Mouse (Mus musculus) stomach, postnatal 0 days (tissue): ENCODE data around the gene Ehmt1. TPM values are rescaled to one million over a fixed set of nuclear protein-coding genes. Genes with fewer than 3 reads are reported as not detected.
A peak's percentile ranks its signal among the peaks of the same experiment; 100 is the strongest.

Experiments
- ATAC-seq: fragments of 200-750 bp; cut with Nextera tagmentation; 2 replicates; pipeline ENCODE4 v1.8.0; 2017; ENCODE audit not compliant: low FRiP score, low TSS enrichment
- DNase-seq: peaks from one replicate; pipeline ENCODE4 v3.0.0-alpha.2; 2016; ENCODE audit warnings: low spot score
- H3K27ac ChIP-seq: fragments of 300-500 bp; sonication (generic); replicated peaks from 2 replicates; pipeline ENCODE4 v1.5.1; 2014; ENCODE audit warnings: mild to moderate bottlenecking, control low read depth
- H3K27me3 ChIP-seq: fragments of 300-500 bp; sonication (generic); 2 replicates; pipeline ENCODE4 v1.6.1; 2014; ENCODE audit warnings: low read length; ENCODE audit not compliant: control insufficient read depth, insufficient read depth
- H3K36me3 ChIP-seq: fragments of 300-500 bp; sonication (generic); 2 replicates; pipeline ENCODE4 v1.6.1; 2014; ENCODE audit warnings: low read length, mixed read lengths; ENCODE audit not compliant: control insufficient read depth, insufficient read depth
- H3K4me1 ChIP-seq: fragments of 300-500 bp; sonication (generic); replicated peaks from 2 replicates; pipeline ENCODE4 v1.6.1; 2014; ENCODE audit warnings: antibody characterized with exemption; ENCODE audit not compliant: control insufficient read depth, insufficient read depth
- H3K4me2 ChIP-seq: fragments of 300-500 bp; sonication (generic); replicated peaks from 2 replicates; pipeline ENCODE4 v1.6.1; 2014; ENCODE audit warnings: low read depth, mild to moderate bottlenecking, control low read depth, moderate library complexity
- H3K4me3 ChIP-seq: fragments of 300-500 bp; sonication (generic); 2 replicates; pipeline ENCODE4 v1.5.1; 2014; ENCODE audit warnings: low read depth, low read length, control low read depth
- H3K9ac ChIP-seq: fragments of 300-500 bp; sonication (generic); 2 replicates; pipeline ENCODE4 v1.6.1; 2014; ENCODE audit warnings: mild to moderate bottlenecking, low read length, control low read depth, mixed read lengths
- H3K9me3 ChIP-seq: fragments of 300-500 bp; sonication (generic); 2 replicates; pipeline ENCODE4 v1.6.1; 2016; ENCODE audit warnings: low read length; ENCODE audit not compliant: control insufficient read depth
- CTCF ChIP-seq: IDR thresholded peaks from 2 replicates; pipeline ENCODE4 v1.5.1; 2016; ENCODE audit warnings: antibody characterized with exemption, low read depth, mild to moderate bottlenecking, moderate library complexity
- EP300 ChIP-seq: optimal IDR thresholded peaks from 2 replicates; pipeline ENCODE3; 2016; ENCODE audit warnings: antibody characterized with exemption
- WGBS: fragments of 180-500 bp; shearing (Covaris S2); extraction: QIAGEN DNeasy Blood & Tissue Kit; methylation state at CpG from one replicate; pipeline ENCODE4 v1.1.7; 2014; 5-methylcytosine and 5-hydroxymethylcytosine counted together
- polyA plus RNA-seq: library from polyadenylated mRNA; unstranded; fragments of >200 nt; fragmentation: Nextera tagmentation; extraction: Ambion mirVana; gene quantifications from 2 replicates; pipeline ENCODE4 v1.2.1, GENCODE M21; 2015

Gene Ehmt1
- polyA plus RNA-seq, 1 experiment from 2014 or later = 27.5 TPM

GRCm38 (mm10) chr2:24894211-24894610 lies 25.2 kb downstream of the Ehmt1 start:
- Histone ChIP-seq H3K36me3 (no peaks in the 10 kb centered on the region; the same call in 1 of the 2 replicates), H3K9me3 (no peaks in the 10 kb centered on the region), H3K4me1 (0 out of 2 replicates have a peak, but pooled peaks cover 2% of the 10 kb centered on the region), H3K4me2 (no peak overlapping the region), H3K27ac (no peak overlapping the region), H3K9ac (no peak overlapping the region), H3K27me3 (no peaks in the 10 kb centered on the region), H3K4me3 (no peak overlapping the region)
- DNase-seq (no peak), ATAC-seq (no peak)
- TF ChIP-seq EP300 = no peak
- TF ChIP-seq CTCF = no peak
- 91% methylated on average over 1 of the region's 1 CpGs for WGBS

- Histone ChIP-seq H3K4me3 (no peak overlapping the region), H3K27ac (no peak overlapping the region), H3K9me3 (no peaks in the 10 kb centered on the region), H3K4me2 (no peak overlapping the region), H3K4me1 (0 out of 2 replicates have a peak, but pooled peaks cover 2% of the 10 kb centered on the region), H3K9ac (no peak overlapping the region), H3K27me3 (no peaks in the 10 kb centered on the region), H3K36me3 (no peaks in the 10 kb centered on the region; the same call in 1 of the 2 replicates)
- WGBS = 80% methylated on average over 5 of the region's 5 CpGs
- no peak for TF ChIP-seq CTCF
- no peak for ATAC-seq
- no peak for DNase-seq
Observed at GRCm38 (mm10) chr2:24892318-24892717, 27.1 kb downstream of the Ehmt1 start.

GRCm38 (mm10) chr2:24890541-24891447 lies 28.6 kb downstream of the Ehmt1 start:
- Histone ChIP-seq H3K4me3 (no peak overlapping the region), H3K27ac (no peak overlapping the region), H3K9ac (no peak overlapping the region), H3K9me3 (no peaks in the 10 kb centered on the region), H3K4me2 (no peak overlapping the region), H3K36me3 (no peaks in the 10 kb centered on the region; the same call in 1 of the 2 replicates), H3K27me3 (no peaks in the 10 kb centered on the region), H3K4me1 (0 out of 2 replicates have a peak, but pooled peaks cover 2% of the 10 kb centered on the region)
- DNase-seq (no peak), ATAC-seq (no peak)
- WGBS = 57% methylated on average over 6 of the region's 6 CpGs
- TF ChIP-seq CTCF = no peak
- TF ChIP-seq EP300 = no peak

- Histone ChIP-seq H3K9ac (no peak overlapping the region), H3K27ac (no peak overlapping the region), H3K9me3 (no peaks in the 10 kb centered on the region), H3K4me2 (no peak overlapping the region), H3K4me1 (0 out of 2 replicates have a peak, but pooled peaks cover 2% of the 10 kb centered on the region), H3K4me3 (no peak overlapping the region), H3K36me3 (peaks cover 7% of the 10 kb centered on the region; the same call in 1 of the 2 replicates), H3K27me3 (no peaks in the 10 kb centered on the region)
- TF ChIP-seq EP300 (no peak), CTCF (peak; percentile 59)
- 79% methylated on average over 5 of the region's 5 CpGs for WGBS
- ATAC-seq = no peak
- DNase-seq = peak; percentile 42
Observed at GRCm38 (mm10) chr2:24888895-24889294, 30.5 kb downstream of the Ehmt1 start.

- 84% methylated on average over 2 of the region's 2 CpGs for WGBS
- Histone ChIP-seq H3K9me3 (no peaks in the 10 kb centered on the region), H3K4me3 (no peak overlapping the region), H3K27me3 (no peaks in the 10 kb centered on the region), H3K36me3 (peaks cover 11% of the 10 kb centered on the region; the same call in 1 of the 2 replicates), H3K4me2 (no peak overlapping the region), H3K4me1 (no peaks in the 10 kb centered on the region), H3K9ac (no peak overlapping the region), H3K27ac (no peak overlapping the region)
- no peak for ATAC-seq
- TF ChIP-seq CTCF = no peak
- no peak for TF ChIP-seq EP300
- no peak for DNase-seq
Observed at GRCm38 (mm10) chr2:24880686-24881085, 38.7 kb downstream of the Ehmt1 start.

GRCm38 (mm10) chr2:24870952-24871351 lies 48.5 kb downstream of the Ehmt1 start:
- WGBS = 97% methylated on average over 1 of the region's 1 CpGs
- H3K4me1 ChIP-seq = no peaks in the 10 kb centered on the region
- no peaks in the 10 kb centered on the region for H3K9me3 ChIP-seq
- no peak overlapping the region for H3K9ac ChIP-seq
- H3K27ac ChIP-seq = no peak overlapping the region
- DNase-seq (no peak), ATAC-seq (no peak)
- TF ChIP-seq CTCF (no peak), EP300 (no peak)
- no peaks in the 10 kb centered on the region for H3K27me3 ChIP-seq
- H3K4me2 ChIP-seq = no peak overlapping the region
- peaks cover 6% of the 10 kb centered on the region; the same call in 1 of the 2 replicates for H3K36me3 ChIP-seq
- no peak overlapping the region for H3K4me3 ChIP-seq
